Mouse (Mus musculus): ENCODE measurements around the gene Mink1. TPM values are rescaled to one million over a fixed set of nuclear protein-coding genes. Genes with fewer than 3 reads are reported as not detected.

Mink1 gene
- polyA plus RNA-seq, 1 experiment from 2014 or later: 15.2 TPM

DNA sequence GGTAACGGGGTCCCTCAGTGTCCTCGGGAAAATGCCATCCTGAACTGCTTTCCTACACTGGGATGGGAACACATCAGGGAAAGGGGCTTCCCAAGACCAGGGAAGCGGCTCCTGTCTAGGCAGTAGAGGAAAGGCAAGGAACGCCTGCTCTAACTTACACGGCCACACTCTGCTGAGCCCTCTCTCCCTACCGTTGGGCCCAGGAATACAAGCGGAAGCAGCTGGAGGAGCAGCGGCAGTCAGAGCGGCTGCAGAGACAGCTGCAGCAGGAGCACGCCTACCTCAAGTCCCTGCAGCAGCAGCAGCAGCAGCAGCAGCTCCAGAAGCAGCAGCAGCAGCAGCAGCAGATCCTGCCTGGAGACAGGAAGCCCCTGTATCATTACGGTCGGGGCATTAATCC, 44.0 kb downstream of the Mink1 start:
- H3K4me1 ChIP-seq (ENCODE audit: insufficient read depth): no peaks in the 10 kb centered on the region
- H3K4me2 ChIP-seq: no peak overlapping the region
- H3K9me3 ChIP-seq (ENCODE audit: low read depth, low read length): no peaks in the 10 kb centered on the region
- H3K27ac ChIP-seq (ENCODE audit: low read depth): no peak overlapping the region
- ATAC-seq (ENCODE audit: insufficient read depth) (no peak), DNase-seq (no peak)
- H3K9ac ChIP-seq: no peak overlapping the region
- no peaks in the 10 kb centered on the region for H3K27me3 ChIP-seq (ENCODE audit: insufficient read depth, low read length)
- 64% methylated on average over 12 of the region's 12 CpGs for WGBS
- H3K36me3 ChIP-seq (ENCODE audit: insufficient read depth): peaks cover 82% of the 10 kb centered on the region
- no peak for TF ChIP-seq CTCF (IDR thresholded peaks at IDR 0.05; ENCODE audit: low read depth)
- H3K4me3 ChIP-seq (ENCODE audit: low read depth, low read length): no peak overlapping the region

DNA sequence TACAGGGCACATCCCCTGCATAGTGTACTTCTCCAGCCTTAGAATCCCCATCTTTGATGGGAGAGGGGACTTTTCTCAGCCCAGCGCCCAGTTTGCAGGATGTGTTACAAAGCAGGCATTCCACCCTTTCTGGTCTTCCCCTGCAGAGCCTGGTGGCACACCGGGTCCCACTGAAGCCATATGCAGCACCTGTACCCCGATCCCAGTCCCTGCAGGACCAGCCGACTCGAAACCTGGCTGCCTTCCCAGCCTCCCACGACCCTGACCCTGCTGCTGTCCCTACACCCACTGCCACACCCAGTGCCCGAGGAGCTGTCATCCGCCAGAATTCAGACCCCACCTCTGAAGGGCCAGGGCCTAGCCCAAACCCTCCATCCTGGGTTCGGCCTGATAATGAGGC, 44.9 kb downstream of the Mink1 start:
- H3K4me3 ChIP-seq (ENCODE audit: low read depth, low read length): no peak overlapping the region
- H3K36me3 ChIP-seq (ENCODE audit: insufficient read depth): peaks cover 86% of the 10 kb centered on the region
- H3K27me3 ChIP-seq (ENCODE audit: insufficient read depth, low read length): no peaks in the 10 kb centered on the region
- H3K9ac ChIP-seq: no peak overlapping the region
- WGBS: 80% methylated on average over 9 of the region's 9 CpGs
- TF ChIP-seq CTCF (IDR thresholded peaks at IDR 0.05; ENCODE audit: low read depth): no peak
- ATAC-seq (ENCODE audit: insufficient read depth): no peak
- no peak for DNase-seq
- H3K9me3 ChIP-seq (ENCODE audit: low read depth, low read length): no peaks in the 10 kb centered on the region
- H3K27ac ChIP-seq (ENCODE audit: low read depth): no peak overlapping the region
- no peaks in the 10 kb centered on the region for H3K4me1 ChIP-seq (ENCODE audit: insufficient read depth)
- no peak overlapping the region for H3K4me2 ChIP-seq

- peaks cover 92% of the 10 kb centered on the region for H3K36me3 ChIP-seq (ENCODE audit: insufficient read depth)
- no peak overlapping the region for H3K9ac ChIP-seq
- no peaks in the 10 kb centered on the region for H3K9me3 ChIP-seq (ENCODE audit: low read depth, low read length)
- no peak overlapping the region for H3K4me2 ChIP-seq
- no peaks in the 10 kb centered on the region for H3K4me1 ChIP-seq (ENCODE audit: insufficient read depth)
- ATAC-seq (ENCODE audit: insufficient read depth): no peak; the same call in 1 of the 2 replicates
- H3K4me3 ChIP-seq (ENCODE audit: low read depth, low read length): no peak overlapping the region
- no peak for DNase-seq
- no peak overlapping the region for H3K27ac ChIP-seq (ENCODE audit: low read depth)
- WGBS: 85% methylated on average over 26 of the region's 26 CpGs
- TF ChIP-seq CTCF (IDR thresholded peaks at IDR 0.05; ENCODE audit: low read depth): peak; percentile 49
- no peaks in the 10 kb centered on the region for H3K27me3 ChIP-seq (ENCODE audit: insufficient read depth, low read length)
Observed at GRCm38 (mm10) chr11:70608381-70609066, 45.8 kb downstream of the Mink1 start.

DNA sequence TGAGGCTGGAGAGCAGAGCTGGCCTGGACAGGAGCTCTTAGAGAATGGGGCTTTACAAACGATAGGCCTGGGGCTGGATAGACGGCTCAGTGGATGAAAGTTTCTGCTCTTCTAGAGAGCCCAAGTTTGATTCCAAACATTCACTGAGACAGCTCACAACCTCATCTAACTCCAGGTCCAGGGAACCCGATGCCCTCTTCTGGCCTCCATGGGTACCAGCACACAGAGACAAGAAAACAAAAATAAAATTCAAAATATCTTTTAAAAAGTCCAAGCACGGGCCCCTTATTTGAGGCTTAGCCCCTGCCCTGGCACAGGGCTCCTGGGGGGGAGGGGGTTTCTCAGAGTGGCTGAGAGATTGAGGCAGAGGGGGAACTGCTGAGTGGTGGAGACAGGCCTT, 48.1 kb downstream of the Mink1 start:
- TF ChIP-seq CTCF (IDR thresholded peaks at IDR 0.05; ENCODE audit: low read depth): peak; percentile 26
- Histone ChIP-seq H3K4me2 (no peak overlapping the region), H3K27ac (ENCODE audit: low read depth) (no peak overlapping the region), H3K27me3 (ENCODE audit: insufficient read depth, low read length) (no peaks in the 10 kb centered on the region), H3K4me1 (ENCODE audit: insufficient read depth) (peaks cover 10% of the 10 kb centered on the region; the same call in 1 of the 2 replicates), H3K9me3 (ENCODE audit: low read depth, low read length) (no peaks in the 10 kb centered on the region), H3K9ac (no peak overlapping the region), H3K36me3 (ENCODE audit: insufficient read depth) (peaks cover 76% of the 10 kb centered on the region), H3K4me3 (ENCODE audit: low read depth, low read length) (no peak overlapping the region)
- WGBS: 77% methylated on average over 4 of the region's 4 CpGs
- no peak for DNase-seq
- ATAC-seq (ENCODE audit: insufficient read depth): no peak

- TF ChIP-seq CTCF (IDR thresholded peaks at IDR 0.05; ENCODE audit: low read depth): peak; percentile 40; the same call in 1 of the 2 replicates
- 70% methylated on average over 7 of the region's 7 CpGs for WGBS
- Histone ChIP-seq H3K4me2 (no peak overlapping the region), H3K4me1 (ENCODE audit: insufficient read depth) (peaks cover 10% of the 10 kb centered on the region; the same call in 1 of the 2 replicates), H3K9me3 (ENCODE audit: low read depth, low read length) (no peaks in the 10 kb centered on the region), H3K36me3 (ENCODE audit: insufficient read depth) (peaks cover 58% of the 10 kb centered on the region), H3K4me3 (ENCODE audit: low read depth, low read length) (no peak overlapping the region), H3K27me3 (ENCODE audit: insufficient read depth, low read length) (no peaks in the 10 kb centered on the region), H3K27ac (ENCODE audit: low read depth) (no peak overlapping the region), H3K9ac (no peak overlapping the region)
- DNase-seq: no peak
- no peak for ATAC-seq (ENCODE audit: insufficient read depth)
Observed at GRCm38 (mm10) chr11:70612505-70612904, 49.8 kb downstream of the Mink1 start.

DNA sequence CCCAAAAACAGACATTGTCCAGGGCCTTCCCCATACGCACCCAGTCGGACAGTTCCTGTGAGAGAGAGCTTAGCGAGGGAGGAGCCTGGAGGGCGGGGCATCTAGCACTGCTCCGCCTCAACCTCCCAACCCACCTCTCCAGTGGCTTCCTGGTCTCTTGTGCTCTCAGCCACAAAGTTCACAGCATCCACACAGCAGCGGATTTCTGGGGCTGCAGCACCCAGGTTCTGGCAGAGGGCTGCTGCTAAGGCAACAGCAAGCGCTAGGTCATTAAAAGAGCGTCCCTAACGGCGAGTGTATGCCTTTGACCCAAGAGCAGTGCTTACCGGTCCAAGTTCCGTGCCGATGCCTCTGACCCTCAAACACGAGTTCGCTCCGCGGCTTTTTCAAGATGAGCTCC, 52.4 kb downstream of the Mink1 start:
- peak; percentile 42 for TF ChIP-seq CTCF (IDR thresholded peaks at IDR 0.05; ENCODE audit: low read depth)
- H3K9me3 ChIP-seq (ENCODE audit: low read depth, low read length): no peaks in the 10 kb centered on the region
- peak overlapping the region; percentile 76 for H3K4me2 ChIP-seq
- no peaks in the 10 kb centered on the region for H3K27me3 ChIP-seq (ENCODE audit: insufficient read depth, low read length)
- 3% methylated on average over 17 of the region's 17 CpGs for WGBS
- H3K9ac ChIP-seq: peak overlapping the region; percentile 55
- ATAC-seq (ENCODE audit: insufficient read depth) (peak; percentile 91), DNase-seq (peak; percentile 82)
- H3K4me1 ChIP-seq (ENCODE audit: insufficient read depth): peaks cover 10% of the 10 kb centered on the region; the same call in 1 of the 2 replicates
- peak overlapping the region; percentile 46; the same call in 1 of the 2 replicates for H3K27ac ChIP-seq (ENCODE audit: low read depth)
- peak overlapping the region; percentile 40 for H3K4me3 ChIP-seq (ENCODE audit: low read depth, low read length)
- peaks cover 33% of the 10 kb centered on the region for H3K36me3 ChIP-seq (ENCODE audit: insufficient read depth)

- no peak for DNase-seq
- no peak for TF ChIP-seq CTCF (IDR thresholded peaks at IDR 0.05; ENCODE audit: low read depth)
- ATAC-seq (ENCODE audit: insufficient read depth): no peak
Observed at GRCm38 (mm10) chr11:70615516-70616093, 52.9 kb downstream of the Mink1 start, which contains the start of gene 4930544D05Rik. TSS of gene 4930544D05Rik (plus strand) at chr11:70615848.

More at GRCm38 (mm10) chr11:70615516-70616093, 52.9 kb downstream of the Mink1 start, which contains the start of gene 4930544D05Rik:
- H3K27ac ChIP-seq (ENCODE audit: low read depth): peak within 1 kb of the TSS; percentile 46; the same call in 1 of the 2 replicates
- peaks cover 10% of the 10 kb centered on the region; the same call in 1 of the 2 replicates for H3K4me1 ChIP-seq (ENCODE audit: insufficient read depth)
- H3K4me3 ChIP-seq (ENCODE audit: low read depth, low read length): peak within 1 kb of the TSS; percentile 40
- H3K36me3 ChIP-seq (ENCODE audit: insufficient read depth): peaks cover 29% of the 10 kb centered on the region; the same call in 1 of the 2 replicates
- H3K27me3 ChIP-seq (ENCODE audit: insufficient read depth, low read length): no peaks in the 10 kb centered on the region
- H3K4me2 ChIP-seq: peak within 1 kb of the TSS; percentile 76
- 14% methylated on average over 21 of the region's 21 CpGs for WGBS
- H3K9me3 ChIP-seq (ENCODE audit: low read depth, low read length): no peaks in the 10 kb centered on the region
- peak within 1 kb of the TSS; percentile 55 for H3K9ac ChIP-seq
